Mouse (Mus musculus): Measurements from ENCODE around the gene Tsr3.

GRCm38 (mm10) chr17:25253760-25254159 is 13.8 kb downstream of the Tsr3 start:
- TF ChIP-seq EP300 (IDR thresholded peaks at IDR 0.05; ENCODE audit: low read length) (no peak), POLR2A (IDR thresholded peaks at IDR 0.05; ENCODE audit: low read depth, low read length) (no peak), BHLHE40 (IDR thresholded peaks at IDR 0.05; ENCODE audit: low read depth, low read length) (no peak), CTCF (conservative IDR thresholded peaks at IDR 0.05 in 1 of 2, IDR thresholded peaks at IDR 0.05 in 1 of 2; ENCODE audit: low read depth in 2 of 2, low read length in 2 of 2) (no peak), MXI1 (IDR thresholded peaks at IDR 0.05; ENCODE audit: low read depth, low read length) (no peak), TCF12 (IDR thresholded peaks at IDR 0.05; ENCODE audit: low read depth, low read length) (no peak), MAFK (IDR thresholded peaks at IDR 0.05; ENCODE audit: insufficient replicate concordance, low read length) (no peak), E2F4 (IDR thresholded peaks at IDR 0.05; ENCODE audit: insufficient replicate concordance, low read depth, low read length) (no peak), IRF4 (IDR thresholded peaks at IDR 0.05; ENCODE audit: low read depth, low read length) (no peak), RCOR1 (conservative IDR thresholded peaks at IDR 0.05; ENCODE audit: low read depth, low read length) (no peak), POLR2AphosphoS2 (IDR thresholded peaks at IDR 0.05; ENCODE audit: low read depth, low read length) (no peak), CHD1 (IDR thresholded peaks at IDR 0.05; ENCODE audit: low read depth, low read length) (no peak)

Data from CH12.LX (cell line).